Comparison of ENCODE assay signal across 23 mouse cellular contexts in the genomic region with DNA sequence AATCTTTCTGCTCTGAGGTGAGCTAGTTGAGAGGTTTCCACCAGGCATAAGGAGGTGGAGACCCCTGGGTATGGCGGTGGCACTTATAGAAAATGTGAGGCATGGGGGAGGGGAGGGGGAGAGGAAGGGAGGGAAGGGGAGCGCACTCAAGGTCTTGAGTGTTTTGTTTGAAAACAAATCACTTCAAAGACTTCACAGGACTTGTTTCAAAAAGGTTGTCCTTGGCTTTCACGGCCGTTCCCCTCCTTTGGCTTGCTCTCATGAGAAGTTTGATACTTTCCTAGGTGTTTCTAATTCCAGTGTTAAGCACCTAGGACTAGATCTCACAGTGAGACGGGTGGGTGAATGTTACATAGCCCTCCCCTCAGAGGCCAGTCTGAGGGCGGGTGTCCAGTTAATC. TPM values are rescaled to one million over a fixed set of nuclear protein-coding genes. Genes with fewer than 3 reads are reported as not detected.
A peak's percentile ranks its signal among the peaks of the same experiment; 100 is the strongest.
DNase-seq lines count a peak whose midpoint lies in the region; ATAC-seq lines count a peak whose summit lies in the region.
"Had no signal": no experiment of that assay in that cellular context is flagged by ENCODE, and none has a peak within 500 bp of the region (broad histone marks: within the 10 kb centered on the region; RNA-seq: fewer than 3 reads in every experiment).

No protein-coding gene starts in this region.

- H3K4me1 ChIP-seq in midbrain, embryonic 11.5 days (ENCODE audit: control insufficient read depth, insufficient read depth, low read length) = no peaks in the 10 kb centered on the region; the same call in 1 of the 2 replicates
- H3K4me1 ChIP-seq in midbrain, embryonic 14.5 days (ENCODE audit: control insufficient read depth, insufficient read depth, low read length) = no peaks in the 10 kb centered on the region
- H3K4me1 ChIP-seq in hindbrain, embryonic 13.5 days (replicated peaks) = no peaks in the 10 kb centered on the region

- H3K4me2 ChIP-seq in midbrain, embryonic 11.5 days = no peak overlapping the region
- H3K4me2 ChIP-seq in midbrain, embryonic 14.5 days (ENCODE audit: low read length) = no peak overlapping the region
- no peak overlapping the region for H3K4me2 ChIP-seq in hindbrain, embryonic 13.5 days
- H3K4me2 ChIP-seq: embryonic facial prominence, embryonic 13.5 days; embryonic facial prominence, embryonic 15.5 days; forebrain, embryonic 12.5 days had no signal

- no peak overlapping the region for H3K9ac ChIP-seq in midbrain, embryonic 11.5 days (ENCODE audit: low read length)
- no peak overlapping the region for H3K9ac ChIP-seq in midbrain, embryonic 14.5 days (replicated peaks; ENCODE audit: low read length)
- no peak overlapping the region for H3K9ac ChIP-seq in hindbrain, embryonic 13.5 days
- H3K9ac ChIP-seq: embryonic facial prominence, embryonic 13.5 days; embryonic facial prominence, embryonic 15.5 days; forebrain, embryonic 12.5 days had no signal

- 63% methylated on average over 6 of the region's 6 CpGs for WGBS in midbrain, embryonic 11.5 days
- WGBS in midbrain, embryonic 14.5 days = 72% methylated on average over 6 of the region's 6 CpGs
- 68% methylated on average over 6 of the region's 6 CpGs for WGBS in hindbrain, embryonic 13.5 days

- H3K36me3 ChIP-seq in midbrain, embryonic 11.5 days (ENCODE audit: control insufficient read depth, insufficient read depth, low read length) = no peaks in the 10 kb centered on the region
- H3K36me3 ChIP-seq in midbrain, embryonic 14.5 days (ENCODE audit: control insufficient read depth, insufficient read depth, low read length) = no peaks in the 10 kb centered on the region
- H3K36me3 ChIP-seq in hindbrain, embryonic 13.5 days = no peaks in the 10 kb centered on the region
- H3K36me3 ChIP-seq: embryonic facial prominence, embryonic 13.5 days; embryonic facial prominence, embryonic 15.5 days; forebrain, embryonic 10.5 days; forebrain, embryonic 12.5 days had no signal

- no peaks in the 10 kb centered on the region for H3K9me3 ChIP-seq in midbrain, embryonic 11.5 days (ENCODE audit: control insufficient read depth, low read length)
- no peaks in the 10 kb centered on the region for H3K9me3 ChIP-seq in midbrain, embryonic 14.5 days (ENCODE audit: control insufficient read depth, low read length)
- H3K9me3 ChIP-seq in hindbrain, embryonic 13.5 days = no peaks in the 10 kb centered on the region
- H3K9me3 ChIP-seq: embryonic facial prominence, embryonic 13.5 days; embryonic facial prominence, embryonic 15.5 days; forebrain, embryonic 10.5 days; forebrain, embryonic 12.5 days had no signal

- no peaks in the 10 kb centered on the region for H3K27me3 ChIP-seq in midbrain, embryonic 11.5 days (ENCODE audit: control insufficient read depth, insufficient read depth, low read length)
- H3K27me3 ChIP-seq in midbrain, embryonic 14.5 days (ENCODE audit: control insufficient read depth, insufficient read depth, low read length) = no peaks in the 10 kb centered on the region
- H3K27me3 ChIP-seq in hindbrain, embryonic 13.5 days = no peaks in the 10 kb centered on the region
- H3K27me3 ChIP-seq: embryonic facial prominence, embryonic 13.5 days; embryonic facial prominence, embryonic 15.5 days; forebrain, embryonic 12.5 days had no signal

- no peak overlapping the region for H3K27ac ChIP-seq in midbrain, embryonic 11.5 days (ENCODE audit: low read depth, low read length)
- H3K27ac ChIP-seq in midbrain, embryonic 14.5 days (replicated peaks; ENCODE audit: low read depth, low read length) = no peak overlapping the region
- H3K27ac ChIP-seq in hindbrain, embryonic 13.5 days = no peak overlapping the region
- H3K27ac ChIP-seq: embryonic facial prominence, embryonic 13.5 days; embryonic facial prominence, embryonic 15.5 days; forebrain, embryonic 10.5 days; forebrain, embryonic 12.5 days had no signal

- peak; percentile 32 for DNase-seq in adrenal gland, postnatal 14 days
- DNase-seq in adrenal gland, adult 8-10 months = no peak
- DNase-seq in midbrain, embryonic 11.5 days (ENCODE audit: low spot score, missing footprints) = peak; percentile 37
- DNase-seq in midbrain, embryonic 14.5 days = no peak
- DNase-seq in ES-CJ7 (ENCODE audit: low read depth, low spot score) (peak; percentile 50), ZHBTc4 (ENCODE audit: low read depth, low spot score) (peak; percentile 66)
- no peak for DNase-seq in urinary bladder, postnatal 14 days (ENCODE audit: low spot score)
- DNase-seq: adrenal gland, postnatal 10 days; cerebellum, adult 11 months; cerebellum, adult 18-20 months; cerebellum, adult 8-10 months; cerebellum, adult 9-11 months; cerebellum, postnatal 14 days; cerebellum, postnatal 36 days; embryo, embryonic 11 days had no signal

- H3K4me3 ChIP-seq in midbrain, embryonic 11.5 days (ENCODE audit: low read depth, low read length) = no peak overlapping the region
- H3K4me3 ChIP-seq in midbrain, embryonic 14.5 days (replicated peaks; ENCODE audit: low read depth, low read length) = no peak overlapping the region
- no peak overlapping the region for H3K4me3 ChIP-seq in hindbrain, embryonic 13.5 days
- H3K4me3 ChIP-seq: embryonic facial prominence, embryonic 13.5 days; embryonic facial prominence, embryonic 15.5 days; erythroblast, embryonic 14.5 days; forebrain, embryonic 10.5 days; forebrain, embryonic 12.5 days had no signal

- no peak for ATAC-seq in midbrain, embryonic 11.5 days (ENCODE audit: low FRiP score)
- no peak for ATAC-seq in midbrain, embryonic 14.5 days (ENCODE audit: low FRiP score, low TSS enrichment)
- ATAC-seq in hindbrain, embryonic 13.5 days (ENCODE audit: low FRiP score) = no peak
- ATAC-seq: forebrain, embryonic 14.5 days; forebrain, embryonic 16.5 days had no signal

RNA-seq across cellular contexts. Expression of gene Nfe2l2, which starts 47.5 kb away (rescaled TPM):
- 93.6 and 103 TPM in 2 replicates for total RNA-seq in adrenal gland, postnatal 14 days (2021)
- 100 to 1,000 TPM in 3 of 4 experiments, 10 to 100 TPM in 1; 93.7 to 115 (median 107) TPM for total RNA-seq in adrenal gland, adult 8-10 months (2022)
- polyA plus RNA-seq in midbrain, embryonic 11.5 days (2014; fragmentation: Nextera tagmentation; extraction: Ambion mirVana) = 27.0 and 31.8 TPM in 2 replicates
- polyA plus RNA-seq in midbrain, embryonic 14.5 days (2014; fragmentation: Nextera tagmentation; extraction: Ambion mirVana) = 5.8 and 11.4 TPM in 2 replicates
- 12.9 and 13.6 TPM in 2 replicates for polyA plus RNA-seq in hindbrain, embryonic 13.5 days (2015; fragmentation: Nextera tagmentation; extraction: Ambion mirVana)

Comparison
In these comparisons a context has a peak if more than half of its experiments do, and no peak if none do; other contexts are left out.
1. DNase-seq: peak in adrenal gland, postnatal 14 days (single experiment), midbrain, embryonic 11.5 days (single experiment), ES-CJ7 (single experiment) and ZHBTc4 (single experiment); none in adrenal gland, adult 8-10 months (single experiment), midbrain, embryonic 14.5 days (single experiment) and urinary bladder, postnatal 14 days (single experiment).